Mouse (Mus musculus) testis, adult 2 months (tissue): ENCODE data around the gene Smim17. TPM values are rescaled to one million over a fixed set of nuclear protein-coding genes. Genes with fewer than 3 reads are reported as not detected.

Experiments used
- H3K27ac ChIP-seq: fragments of 200-500 bp; 2 replicates; pipeline ENCODE4 v1.5.1; 2012; ENCODE audit warnings: low read depth, low read length; ENCODE audit not compliant: control insufficient read depth, insufficient read depth
- H3K27me3 ChIP-seq: fragments of 200-500 bp; 2 replicates; pipeline ENCODE4 v1.6.1; 2012; ENCODE audit warnings: mild to moderate bottlenecking, low read length, moderate library complexity; ENCODE audit not compliant: control insufficient read depth, insufficient read depth
- H3K36me3 ChIP-seq: fragments of 200-500 bp; 2 replicates; pipeline ENCODE4 v1.6.1; 2012; ENCODE audit warnings: mild to moderate bottlenecking, low read length; ENCODE audit not compliant: control insufficient read depth, insufficient read depth
- H3K4me1 ChIP-seq: fragments of 200-500 bp; 2 replicates; pipeline ENCODE4 v1.6.1; 2012; ENCODE audit warnings: low read length; ENCODE audit not compliant: control insufficient read depth, insufficient read depth
- H3K4me3 ChIP-seq: fragments of 200-500 bp; 2 replicates; pipeline ENCODE4 v1.5.1; 2012; ENCODE audit warnings: low read depth, mild to moderate bottlenecking, low read length, moderate library complexity, mixed read lengths; ENCODE audit not compliant: control insufficient read depth
- CTCF ChIP-seq: fragments of 200-500 bp; IDR thresholded peaks from 2 replicates; pipeline ENCODE4 v1.5.1; 2012; ENCODE audit warnings: low read depth, mild to moderate bottlenecking, inconsistent platforms, low read length, moderate library complexity; ENCODE audit not compliant: control insufficient read depth, insufficient read depth, insufficient replicate concordance
- POLR2A ChIP-seq: fragments of 200-500 bp; IDR thresholded peaks from 2 replicates; pipeline ENCODE4 v1.6.1; 2012; ENCODE audit warnings: low read depth, mild to moderate bottlenecking, inconsistent platforms, low read length, moderate library complexity; ENCODE audit not compliant: control insufficient read depth
- polyA plus RNA-seq: library from polyadenylated mRNA; depleted of rRNA; stranded (reverse); fragments of >200 nt; gene quantifications from 2 replicates; pipeline ENCODE4 v1.2.3, GENCODE M21; 2012; rRNA removed

Smim17 gene
- 0.61 and 1.2 TPM in 2 replicates for polyA plus RNA-seq

- H3K4me3 ChIP-seq: peak within 1 kb of the TSS; percentile 97
- peaks cover 3% of the 10 kb centered on the region for H3K4me1 ChIP-seq
- TF ChIP-seq POLR2A: peak; percentile 20; the same call in 1 of the 2 replicates
- TF ChIP-seq CTCF: no peak
- H3K36me3 ChIP-seq: no peaks in the 10 kb centered on the region
- H3K27ac ChIP-seq: peak within 1 kb of the TSS; percentile 69
- H3K27me3 ChIP-seq: no peaks in the 10 kb centered on the region
Observed at GRCm38 (mm10) chr7:6397996-6398975, at the start of gene Smim17. Smim17 (plus strand) TSS chr7:6398715.

- Histone ChIP-seq H3K36me3 (no peaks in the 10 kb centered on the region), H3K27me3 (no peaks in the 10 kb centered on the region), H3K4me1 (peaks cover 4% of the 10 kb centered on the region), H3K27ac (no peak overlapping the region), H3K4me3 (no peak overlapping the region)
- TF ChIP-seq CTCF (no peak), POLR2A (no peak)
Observed at GRCm38 (mm10) chr7:6358121-6358520, 40.4 kb upstream of the Smim17 start.

- Histone ChIP-seq H3K36me3 (no peaks in the 10 kb centered on the region), H3K4me3 (no peak overlapping the region), H3K27ac (no peak overlapping the region), H3K4me1 (peaks cover 6% of the 10 kb centered on the region), H3K27me3 (no peaks in the 10 kb centered on the region)
- TF ChIP-seq CTCF: no peak; the same call in 1 of the 2 replicates
- no peak for TF ChIP-seq POLR2A
Observed at GRCm38 (mm10) chr7:6358937-6359590, 39.5 kb upstream of the Smim17 start.

DNA sequence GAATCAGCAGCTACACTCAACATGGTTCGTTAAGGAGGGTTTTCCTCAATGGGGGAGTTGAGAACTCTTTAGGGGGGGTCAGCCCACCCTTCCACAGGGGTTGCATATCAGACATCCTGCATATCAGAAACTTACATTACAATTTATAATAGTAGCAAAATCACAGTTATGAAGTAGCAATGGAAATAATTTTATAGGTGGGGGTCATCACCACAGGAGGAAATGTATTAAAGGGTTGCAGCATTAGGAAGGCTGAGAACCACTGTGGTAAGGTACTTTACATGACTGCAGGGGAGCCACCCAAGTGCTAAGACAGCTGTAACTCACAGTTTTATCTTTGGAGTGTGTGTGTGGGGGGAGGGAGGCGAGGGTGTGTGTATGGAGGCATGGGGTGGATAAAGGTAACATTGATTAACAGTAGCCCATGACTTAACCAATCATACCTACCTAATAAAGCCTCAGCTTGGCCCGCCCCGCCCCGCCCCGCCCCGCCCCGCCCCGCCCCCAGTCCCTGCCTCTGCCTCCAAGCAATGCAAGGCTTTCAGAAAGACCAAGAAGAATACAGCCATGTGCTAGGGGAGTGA lies 37.9 kb upstream of the Smim17 start:
- H3K4me3 ChIP-seq: no peak overlapping the region
- H3K27me3 ChIP-seq: no peaks in the 10 kb centered on the region
- H3K4me1 ChIP-seq: peaks cover 6% of the 10 kb centered on the region
- no peak overlapping the region for H3K27ac ChIP-seq
- H3K36me3 ChIP-seq: no peaks in the 10 kb centered on the region
- TF ChIP-seq POLR2A (no peak), CTCF (no peak)

DNA sequence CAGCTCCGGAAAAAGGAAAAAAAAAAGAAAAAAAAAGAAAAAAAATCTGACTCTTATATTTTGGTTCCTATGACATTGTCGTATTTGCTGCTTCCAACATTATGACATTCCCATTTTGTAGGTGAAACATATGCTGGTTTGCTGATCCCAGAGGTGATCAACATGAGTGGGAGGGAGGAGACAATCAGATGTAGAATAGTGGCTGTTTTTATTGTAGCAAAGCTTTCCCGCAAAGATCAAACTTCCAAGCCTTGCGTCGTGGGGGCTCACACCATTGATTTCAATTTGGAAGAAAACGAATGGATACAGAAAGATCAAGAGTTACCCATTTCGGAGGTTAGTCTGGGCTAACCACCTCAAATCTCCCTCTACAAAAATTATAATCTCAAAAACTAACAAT lies 36.8 kb upstream of the Smim17 start:
- TF ChIP-seq POLR2A: no peak
- TF ChIP-seq CTCF: no peak
- H3K4me1 ChIP-seq: peaks cover 6% of the 10 kb centered on the region
- H3K27me3 ChIP-seq: no peaks in the 10 kb centered on the region
- no peaks in the 10 kb centered on the region for H3K36me3 ChIP-seq
- peak overlapping the region; percentile 90 for H3K27ac ChIP-seq
- H3K4me3 ChIP-seq: peak overlapping the region; percentile 92

- peaks cover 6% of the 10 kb centered on the region for H3K4me1 ChIP-seq
- peak overlapping the region; percentile 95 for H3K27ac ChIP-seq
- H3K36me3 ChIP-seq: no peaks in the 10 kb centered on the region
- TF ChIP-seq CTCF (no peak), POLR2A (peak; percentile 43; the same call in 1 of the 2 replicates)
- no peaks in the 10 kb centered on the region for H3K27me3 ChIP-seq
- H3K4me3 ChIP-seq: peak overlapping the region; percentile 92
Observed at GRCm38 (mm10) chr7:6362268-6363046, 36.1 kb upstream of the Smim17 start.

GRCm38 (mm10) chr7:6363047-6363488 lies 35.4 kb upstream of the Smim17 start, which contains the start of gene Zfp78:
Zfp78 (plus strand) TSS chr7:6363280.
- Histone ChIP-seq H3K27me3 (no peaks in the 10 kb centered on the region), H3K4me1 (peaks cover 6% of the 10 kb centered on the region), H3K27ac (peak within 1 kb of the TSS; percentile 95), H3K4me3 (peak within 1 kb of the TSS; percentile 92), H3K36me3 (no peaks in the 10 kb centered on the region)
- peak; percentile 66 for TF ChIP-seq POLR2A
- no peak for TF ChIP-seq CTCF
